Mouse (Mus musculus) liver, embryonic 14.5 days (tissue): Measurements from ENCODE around the gene Cyb561d2.

ENCODE experiments used
- CTCF ChIP-seq: IDR thresholded peaks from 2 replicates; pipeline ENCODE4 v1.5.1; 2016; ENCODE audit warnings: antibody characterized with exemption, low read depth, control low read depth
- EP300 ChIP-seq: IDR thresholded peaks from 2 replicates; pipeline ENCODE4 v1.6.1; 2016; ENCODE audit warnings: antibody characterized with exemption, low read depth

DNA sequence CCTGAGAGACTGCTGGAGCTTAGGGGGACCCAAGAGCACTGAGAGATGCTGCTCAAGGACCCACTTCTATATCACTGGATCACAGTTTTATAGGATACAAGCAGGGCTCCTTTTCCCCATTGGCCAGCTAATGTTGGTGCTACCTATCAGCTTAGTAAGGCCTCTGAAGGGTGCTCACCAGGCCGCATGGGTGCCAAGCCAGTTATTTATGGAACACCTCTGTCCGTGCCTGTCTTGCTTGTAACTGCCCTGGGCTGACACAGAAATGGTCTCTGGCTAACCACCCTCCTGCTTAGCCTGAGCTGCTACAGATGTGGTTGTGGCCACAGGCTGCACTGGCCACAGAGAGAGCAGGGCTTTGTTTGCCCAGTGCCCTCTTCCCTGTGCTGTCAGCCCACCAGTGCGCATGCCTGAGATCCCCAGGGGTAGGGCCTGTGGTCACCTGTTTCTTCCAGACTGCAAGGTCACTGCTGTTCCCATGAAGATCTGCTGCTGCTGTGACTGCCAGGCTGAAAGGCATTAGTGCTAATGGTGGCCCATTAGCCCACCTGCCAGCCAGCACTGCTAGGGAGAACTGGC lies 41.2 kb downstream of the Cyb561d2 start:
- TF ChIP-seq EP300 (no peak), CTCF (no peak)
